Mouse (Mus musculus) brain, embryonic 14.5 days (tissue): ENCODE measurements at regions not wholly inside any gene's neighbourhood (a gene's known extent, or its start where the extent isn't known, plus 50 kb on each side); places are given as distances from the start of the nearest gene placed in this dataset.
"Not testable (repeated sequence)": the region's sequence is repeated elsewhere in the genome, so short reads cannot be mapped to it uniquely, and the experiment has no call there.

Experiments
- CTCF ChIP-seq: fragments of 200-500 bp; IDR thresholded peaks from 2 replicates; pipeline ENCODE4 v1.5.1; 2012; ENCODE audit warnings: inconsistent platforms, mild to moderate bottlenecking, moderate library complexity, borderline replicate concordance; ENCODE audit not compliant: insufficient read depth, insufficient read length; ENCODE audit errors: extremely low read depth
- POLR2A ChIP-seq: fragments of 200-500 bp; IDR thresholded peaks from 2 replicates; pipeline ENCODE4 v1.6.1; 2012; ENCODE audit warnings: mild to moderate bottlenecking, inconsistent platforms, borderline replicate concordance; ENCODE audit not compliant: poor library complexity, insufficient read depth, insufficient read length, severe bottlenecking; ENCODE audit errors: extremely low read depth

DNA sequence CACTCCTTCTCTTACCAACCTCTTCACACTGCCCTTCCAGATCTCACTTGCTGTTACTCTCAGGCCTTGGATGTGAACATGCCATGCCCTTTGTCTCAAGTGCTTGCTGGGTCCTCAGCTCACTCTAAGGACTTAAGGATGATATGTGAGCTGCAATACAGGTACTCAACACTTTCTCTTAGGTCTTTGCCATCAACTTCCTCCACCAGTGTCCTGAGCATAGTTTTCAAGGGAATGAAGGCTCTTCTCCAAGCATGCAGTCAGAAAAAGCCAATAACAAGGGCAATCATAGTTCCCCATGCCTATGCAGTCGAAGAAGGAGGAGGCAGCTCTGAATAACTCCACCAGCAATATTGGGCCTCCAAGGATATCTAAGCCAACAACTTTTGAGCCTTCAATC, 235.1 kb downstream of the Snurf start:
- TF ChIP-seq CTCF, POLR2A: not testable (repeated sequence)
